Mouse (Mus musculus): ENCODE data around the gene Sept3. TPM values are rescaled to one million over a fixed set of nuclear protein-coding genes. Genes with fewer than 3 reads are reported as not detected.

Gene Sept3
- 8.6 and 22.3 TPM in 2 replicates for polyA plus RNA-seq (2015; fragmentation: Nextera tagmentation; extraction: Ambion mirVana)

GRCm38 (mm10) chr15:82274593-82274926 is at the start of gene Sept3:
TSS of gene Sept3 (plus strand) at chr15:82274893.

DNA sequence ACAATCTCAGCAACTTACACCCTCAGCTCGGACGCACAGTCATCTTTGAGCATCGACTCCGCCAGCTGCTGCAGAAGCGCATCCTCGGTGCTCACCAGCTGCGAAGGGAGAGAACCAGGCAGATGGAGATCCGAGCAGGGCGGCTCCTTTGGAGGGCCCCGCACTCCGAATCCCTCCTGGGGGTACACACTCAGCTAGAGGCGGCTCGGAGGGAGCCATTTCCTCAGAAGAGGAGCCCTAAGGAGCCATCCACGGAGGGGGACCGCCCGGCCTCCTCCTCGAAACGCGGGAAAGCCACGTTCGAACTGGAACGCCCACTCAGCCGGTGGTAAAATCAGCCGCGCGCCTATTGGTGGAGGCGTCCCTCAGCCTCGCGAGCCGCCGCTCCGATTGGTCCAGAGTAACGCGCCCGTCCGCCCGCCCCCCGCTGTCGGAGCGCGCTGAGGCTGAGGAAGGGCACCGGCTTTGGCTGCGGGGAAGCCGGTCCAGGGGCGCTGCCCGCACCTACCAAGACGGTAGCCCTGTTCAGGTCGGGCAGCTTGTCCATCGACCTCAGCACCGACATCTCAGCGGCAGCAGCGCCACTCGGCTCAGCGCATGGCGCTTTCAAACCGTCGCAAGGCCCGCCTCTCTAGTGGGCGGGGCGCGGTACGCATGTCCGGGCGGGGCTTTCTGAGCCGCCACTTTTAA is 30.4 kb upstream of the Sept3 start, which contains the start of gene Cenpm:
Gene Cenpm (minus strand): TSS at position 634 of the 690 bp plus-strand sequence.

GRCm38 (mm10) chr15:82252097-82252496 is 22.6 kb upstream of the Sept3 start, which contains the start of gene 1500009C09Rik:
TSS of gene 1500009C09Rik (plus strand) at chr15:82252397.

GRCm38 (mm10) chr15:82298764-82299561 is 24.3 kb downstream of the Sept3 start, which contains the start of gene Wbp2nl:
TSS of gene Wbp2nl (plus strand) at chr15:82298954.

GRCm38 (mm10) chr15:82338593-82339112 is 64.0 kb downstream of the Sept3 start, which contains the start of the genes Naga, Pheta2 and Smdt1:
TSS of gene Naga (minus strand) at chr15:82338925.
TSS of gene Pheta2 (plus strand) at chr15:82338942.
TSS of gene Smdt1 (plus strand) at chr15:82338959.

Other genes starting within 250 kb of the Sept3 start
- gene Desi1, start 241.0 kb upstream of the Sept3 start, polyA plus RNA-seq (2015; fragmentation: Nextera tagmentation; extraction: Ambion mirVana): 28.6 and 66.0 TPM in 2 replicates
- 171 and 189 TPM in 2 replicates for gene Snu13, start 227.3 kb upstream of the Sept3 start, polyA plus RNA-seq (2015; fragmentation: Nextera tagmentation; extraction: Ambion mirVana)
- not detected in 2 replicates for gene 4930407I10Rik, start 215.7 kb upstream of the Sept3 start, polyA plus RNA-seq (2015; fragmentation: Nextera tagmentation; extraction: Ambion mirVana)
- gene Mei1, start 204.9 kb upstream of the Sept3 start, polyA plus RNA-seq (2015; fragmentation: Nextera tagmentation; extraction: Ambion mirVana): not detected in 2 replicates
- gene Ccdc134, start 147.0 kb upstream of the Sept3 start, polyA plus RNA-seq (2015; fragmentation: Nextera tagmentation; extraction: Ambion mirVana): 5.3 and 5.7 TPM in 2 replicates
- 53.9 and 76.2 TPM in 2 replicates for gene Srebf2, start 127.7 kb upstream of the Sept3 start, polyA plus RNA-seq (2015; fragmentation: Nextera tagmentation; extraction: Ambion mirVana)
- 0.25 and 0.27 TPM in 2 replicates for gene Shisa8, start 62.1 kb upstream of the Sept3 start, polyA plus RNA-seq (2015; fragmentation: Nextera tagmentation; extraction: Ambion mirVana)
- gene Tnfrsf13c, start 50.5 kb upstream of the Sept3 start, polyA plus RNA-seq (2015; fragmentation: Nextera tagmentation; extraction: Ambion mirVana): 0.16 and 0.26 TPM in 2 replicates
- gene Cenpm, start 30.1 kb upstream of the Sept3 start, polyA plus RNA-seq (2015; fragmentation: Nextera tagmentation; extraction: Ambion mirVana): 24.4 and 24.9 TPM in 2 replicates
- gene 1500009C09Rik, start 22.5 kb upstream of the Sept3 start, polyA plus RNA-seq (2015; fragmentation: Nextera tagmentation; extraction: Ambion mirVana): 0.25 and 0.44 TPM in 2 replicates
- gene Wbp2nl, start 24.1 kb downstream of the Sept3 start, polyA plus RNA-seq (2015; fragmentation: Nextera tagmentation; extraction: Ambion mirVana): 0.17 TPM in 1 of 2 replicates, not detected in the other
- 52.3 and 72.5 TPM in 2 replicates for gene Naga, start 64.0 kb downstream of the Sept3 start, polyA plus RNA-seq (2015; fragmentation: Nextera tagmentation; extraction: Ambion mirVana)
- 6.5 and 6.8 TPM in 2 replicates for gene Pheta2, start 64.0 kb downstream of the Sept3 start, polyA plus RNA-seq (2015; fragmentation: Nextera tagmentation; extraction: Ambion mirVana)
- gene Smdt1, start 64.1 kb downstream of the Sept3 start, polyA plus RNA-seq (2015; fragmentation: Nextera tagmentation; extraction: Ambion mirVana): 270 and 273 TPM in 2 replicates
- gene Ndufa6, start 79.4 kb downstream of the Sept3 start, polyA plus RNA-seq (2015; fragmentation: Nextera tagmentation; extraction: Ambion mirVana): 1,413 and 2,016 TPM in 2 replicates
- gene Cyp2d22, start 105.4 kb downstream of the Sept3 start, polyA plus RNA-seq (2015; fragmentation: Nextera tagmentation; extraction: Ambion mirVana): 29.6 and 38.1 TPM in 2 replicates
- gene Cyp2d11, start 119.1 kb downstream of the Sept3 start, polyA plus RNA-seq (2015; fragmentation: Nextera tagmentation; extraction: Ambion mirVana): not detected in 2 replicates
- gene Cyp2d10, start 132.3 kb downstream of the Sept3 start, polyA plus RNA-seq (2015; fragmentation: Nextera tagmentation; extraction: Ambion mirVana): 7.0 and 10.8 TPM in 2 replicates
- gene Cyp2d9, start 158.5 kb downstream of the Sept3 start, polyA plus RNA-seq (2015; fragmentation: Nextera tagmentation; extraction: Ambion mirVana): 5.7 and 8.7 TPM in 2 replicates